Mouse (Mus musculus): ENCODE data around the gene Lmbrd1.

GRCm38 (mm10) chr1:24678205-24678917 lies at the start of gene Lmbrd1:
- TF ChIP-seq EP300 (IDR thresholded peaks at IDR 0.05; ENCODE audit: low read depth) (no peak), CTCF (IDR thresholded peaks at IDR 0.05; ENCODE audit: low read depth) (peak; percentile 85)
